In genomic region chr14:118854371-118855114, GRCm38 (mm10) we compare ENCODE assay signal across 8 mouse cellular contexts.
DNase-seq lines count a peak whose midpoint lies in the region; ATAC-seq and TF ChIP-seq lines count a peak whose summit lies in the region.

No protein-coding gene starts in this region.

- no peak for TF ChIP-seq CTCF in kidney, adult 2 months (conservative IDR thresholded peaks at IDR 0.05; ENCODE audit: insufficient read depth, insufficient read length, low read depth, low read length)
- no peak for TF ChIP-seq CTCF in testis, adult 2 months (IDR thresholded peaks at IDR 0.05; ENCODE audit: control insufficient read depth, insufficient read depth, insufficient replicate concordance, low read depth, low read length)

- H3K9me3 ChIP-seq in neural tube, embryonic 12.5 days: no peaks in the 10 kb centered on the region

- peak overlapping the region; percentile 98 for H3K4me2 ChIP-seq in neural tube, embryonic 12.5 days (replicated peaks)

- peak; percentile 31 for TF ChIP-seq POLR2A in kidney, adult 2 months (IDR thresholded peaks at IDR 0.05; ENCODE audit: low read depth, low read length)
- no peak for TF ChIP-seq POLR2A in testis, adult 2 months (IDR thresholded peaks at IDR 0.05; ENCODE audit: control insufficient read depth, low read depth, low read length)

- H3K4me3 ChIP-seq in kidney, adult 2 months (ENCODE audit: insufficient read depth, low read depth, low read length): peak overlapping the region; percentile 64
- peak overlapping the region; percentile 48 for H3K4me3 ChIP-seq in neural tube, embryonic 12.5 days
- H3K4me3 ChIP-seq in testis, adult 2 months (ENCODE audit: control insufficient read depth, low read depth, low read length): peak overlapping the region; percentile 70

- peak overlapping the region; percentile 58 for H3K27ac ChIP-seq in kidney, adult 2 months (ENCODE audit: insufficient read depth, low read depth, low read length)
- H3K27ac ChIP-seq in neural tube, embryonic 12.5 days: no peak overlapping the region
- no peak overlapping the region for H3K27ac ChIP-seq in testis, adult 2 months (ENCODE audit: control insufficient read depth, insufficient read depth, low read depth, low read length)

- H3K9ac ChIP-seq in neural tube, embryonic 12.5 days: peak overlapping the region; percentile 54

- peak; percentile 31 to 41 for DNase-seq in cerebellum, postnatal 14 days
- DNase-seq in cerebellum, adult 11 months: no peak
- peak; percentile 85 for DNase-seq in embryo, embryonic 11 days
- peak; percentile 7 to 17 for DNase-seq in heart, adult 9 months (ENCODE audit: low spot score in 2 of 2)
- peak; percentile 65 for DNase-seq in kidney, adult 2 months
- DNase-seq in lung, adult 18-20 months: peak; percentile 60 to 62

- H3K27me3 ChIP-seq in kidney, adult 2 months (replicated peaks; ENCODE audit: control insufficient read depth, insufficient read depth, low read length): no peaks in the 10 kb centered on the region
- H3K27me3 ChIP-seq in neural tube, embryonic 12.5 days (replicated peaks): peaks cover 21% of the 10 kb centered on the region
- no peaks in the 10 kb centered on the region for H3K27me3 ChIP-seq in testis, adult 2 months (ENCODE audit: control insufficient read depth, insufficient read depth, low read length)

- no peaks in the 10 kb centered on the region for H3K36me3 ChIP-seq in kidney, adult 2 months (ENCODE audit: control insufficient read depth, insufficient read depth, low read length)
- no peaks in the 10 kb centered on the region for H3K36me3 ChIP-seq in neural tube, embryonic 12.5 days
- no peaks in the 10 kb centered on the region for H3K36me3 ChIP-seq in testis, adult 2 months (ENCODE audit: control insufficient read depth, insufficient read depth, low read length)

- 10% methylated on average over 48 of the region's 48 CpGs for WGBS in kidney, adult 2 months
- 1% methylated on average over 48 of the region's 48 CpGs for WGBS in neural tube, embryonic 12.5 days

- peak; percentile 79 for ATAC-seq in neural tube, embryonic 12.5 days (ENCODE audit: low FRiP score, low read depth)

- H3K4me1 ChIP-seq in kidney, adult 2 months (ENCODE audit: control insufficient read depth, insufficient read depth, low read length): peaks cover 5% of the 10 kb centered on the region; the same call in 1 of the 2 replicates
- peaks cover 14% of the 10 kb centered on the region for H3K4me1 ChIP-seq in neural tube, embryonic 12.5 days
- peaks cover 9% of the 10 kb centered on the region for H3K4me1 ChIP-seq in testis, adult 2 months (ENCODE audit: control insufficient read depth, insufficient read depth, low read length)
